Mouse (Mus musculus) forelimb bud, embryonic 11.5 days (tissue): ENCODE results near the gene Cyth4.

Experiments
- DNase-seq: peaks from one replicate; pipeline ENCODE4 v3.0.0-alpha.2; 2012; ENCODE audit warnings: low read depth, low spot score

Gene Cyth4

GRCm38 (mm10) chr15:78596914-78597313 is at the start of gene Cyth4:
Gene Cyth4 (plus strand): TSS chr15:78597047.
- DNase-seq = no peak

GRCm38 (mm10) chr15:78547415-78548335 is 49.2 kb upstream of the Cyth4 start:
- DNase-seq = no peak

- DNase-seq = no peak
These were observed 48.5 kb upstream of the Cyth4 start for GRCm38 (mm10) chr15:78548336-78548665.

GRCm38 (mm10) chr15:78548711-78549110 is 48.1 kb upstream of the Cyth4 start:
- DNase-seq = no peak

GRCm38 (mm10) chr15:78549189-78549734 is 47.6 kb upstream of the Cyth4 start:
- DNase-seq = no peak

GRCm38 (mm10) chr15:78554545-78555313 is 42.1 kb upstream of the Cyth4 start:
- DNase-seq = no peak

GRCm38 (mm10) chr15:78557693-78558535 is 38.9 kb upstream of the Cyth4 start:
- DNase-seq = no peak

GRCm38 (mm10) chr15:78559141-78559979 is 37.5 kb upstream of the Cyth4 start:
- no peak for DNase-seq

- DNase-seq = no peak
These were observed 33.5 kb upstream of the Cyth4 start for GRCm38 (mm10) chr15:78563344-78563743.

- no peak for DNase-seq
These were observed 32.9 kb upstream of the Cyth4 start for GRCm38 (mm10) chr15:78563937-78564336.

- no peak for DNase-seq
These were observed 31.9 kb upstream of the Cyth4 start for GRCm38 (mm10) chr15:78564764-78565435.

- DNase-seq = no peak
These were observed 29.2 kb upstream of the Cyth4 start for GRCm38 (mm10) chr15:78567608-78568120.

- no peak for DNase-seq
These were observed 26.7 kb upstream of the Cyth4 start for GRCm38 (mm10) chr15:78570170-78570569.

- DNase-seq = no peak
These were observed 25.1 kb upstream of the Cyth4 start for GRCm38 (mm10) chr15:78571554-78572269.

GRCm38 (mm10) chr15:78572270-78572600 is 24.6 kb upstream of the Cyth4 start:
- no peak for DNase-seq

GRCm38 (mm10) chr15:78572658-78573397 is 24.0 kb upstream of the Cyth4 start, which contains the start of gene Rac2:
Gene Rac2 (minus strand): TSS chr15:78572783.
- DNase-seq = no peak

GRCm38 (mm10) chr15:78576284-78576810 is 20.5 kb upstream of the Cyth4 start:
- DNase-seq = no peak

GRCm38 (mm10) chr15:78583352-78583751 is 13.5 kb upstream of the Cyth4 start:
- no peak for DNase-seq
